Mouse (Mus musculus) ES-Bruce4 (cell line): ENCODE results near the gene Stox2.

Experiments used
- CTCF ChIP-seq: IDR thresholded peaks from one replicate; pipeline ENCODE4 v1.8.1; 2011; ENCODE audit warnings: low read depth, low read length
- POLR2A ChIP-seq: IDR thresholded peaks from one replicate; pipeline ENCODE4 v1.8.1; 2011; ENCODE audit warnings: low read length; ENCODE audit not compliant: insufficient read depth

DNA sequence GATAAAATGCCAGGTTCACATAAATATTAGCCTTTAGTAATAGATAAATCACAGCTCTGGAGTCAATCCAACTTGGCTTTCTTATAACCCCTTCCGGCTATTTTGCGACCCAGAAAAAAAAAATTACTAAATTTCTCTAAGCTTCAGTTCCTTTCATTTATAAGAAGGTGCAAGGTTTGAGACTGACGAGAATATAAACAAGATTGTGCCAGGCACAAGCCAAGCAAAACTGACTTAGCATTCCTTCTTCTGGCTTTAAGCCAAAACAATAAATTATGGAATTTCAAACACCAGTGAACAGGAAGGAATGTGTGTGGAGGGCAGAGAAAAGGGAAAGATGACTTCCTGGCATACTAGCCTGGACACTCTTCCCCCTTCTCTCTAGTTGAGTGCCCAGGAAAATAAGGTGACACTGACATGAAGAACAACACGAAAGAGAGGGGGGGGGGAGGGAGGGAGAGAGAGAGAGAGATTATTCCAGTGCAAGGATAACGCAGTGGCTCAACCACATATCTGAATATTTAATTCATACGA, 13.1 kb upstream of the Stox2 start:
- TF ChIP-seq POLR2A: no peak
- TF ChIP-seq CTCF: no peak
